Mouse (Mus musculus): Measurements from ENCODE around the gene Cux1. TPM values are rescaled to one million over a fixed set of nuclear protein-coding genes. Genes with fewer than 3 reads are reported as not detected.

The Cux1 gene
- total RNA-seq, 1 experiment from 2014 or later, result 172 TPM

DNA sequence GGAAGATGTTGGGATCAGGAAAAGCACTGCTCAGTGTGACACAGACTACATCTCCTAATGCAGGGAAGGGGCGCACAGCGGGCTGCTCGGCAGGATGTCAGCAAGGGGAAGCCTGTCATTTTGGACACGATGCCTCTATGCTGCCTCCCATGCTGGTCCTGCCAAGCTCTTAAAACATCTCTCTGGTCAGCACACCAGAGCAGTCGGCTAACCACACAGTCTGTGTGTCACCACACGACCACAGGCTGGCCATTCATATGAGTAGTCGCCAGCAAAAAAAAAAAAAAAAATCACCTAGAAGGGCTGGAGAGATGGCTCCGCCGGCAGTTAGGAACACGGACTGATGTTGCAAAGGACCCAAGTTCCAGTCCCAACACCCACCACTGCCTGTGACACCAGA lies 10.9 kb upstream of the Cux1 start:
- ATAC-seq (replicated peaks in 1 of 2; ENCODE audit: insufficient read depth in 1 of 2, low FRiP score in 2 of 2, low TSS enrichment in 1 of 2, low read depth in 1 of 2, poor library complexity in 2 of 2, severe bottlenecking in 2 of 2), result no peak

DNA sequence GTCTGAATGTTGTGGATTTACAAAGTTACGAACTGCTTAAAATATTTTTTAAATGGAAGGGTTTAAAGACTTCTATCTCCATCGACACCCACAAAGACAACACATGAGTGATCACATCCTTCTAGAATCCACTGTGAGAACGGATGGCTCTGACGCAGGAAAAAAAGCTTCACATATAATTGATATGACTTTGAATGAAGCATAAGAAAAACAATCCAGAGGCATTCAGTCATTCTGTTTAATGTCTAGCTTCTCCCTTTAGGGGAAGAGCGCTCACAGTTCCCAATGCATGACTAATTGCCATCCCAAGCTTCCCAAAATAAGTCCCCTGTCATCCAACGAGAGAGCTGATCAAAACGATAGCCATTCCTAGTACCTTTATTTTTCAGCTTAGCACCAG lies 2.9 kb upstream of the Cux1 start:
- no peak for ATAC-seq (replicated peaks in 1 of 2; ENCODE audit: insufficient read depth in 1 of 2, low FRiP score in 2 of 2, low TSS enrichment in 1 of 2, low read depth in 1 of 2, poor library complexity in 2 of 2, severe bottlenecking in 2 of 2)

DNA sequence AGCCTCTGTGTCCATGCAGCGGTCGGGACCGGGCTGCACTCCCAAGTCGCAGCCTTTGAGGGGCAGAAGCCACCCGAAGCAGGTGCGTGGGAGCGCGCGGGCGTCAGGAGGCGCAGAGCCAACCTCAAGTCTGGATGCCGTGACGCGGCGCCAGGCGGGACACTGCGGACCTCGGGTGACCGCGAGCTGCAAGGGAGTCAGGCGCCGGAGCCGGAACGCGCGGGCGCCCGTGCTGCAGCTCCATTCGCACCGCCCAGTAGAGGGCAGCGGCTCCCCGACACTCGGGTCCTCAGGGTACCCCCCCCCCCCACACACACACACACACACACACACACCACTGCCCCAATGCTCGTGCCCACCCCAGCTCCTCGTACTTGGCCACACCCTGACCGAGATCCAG lies 1.5 kb upstream of the Cux1 start:
- peak; percentile 57 to 61 for ATAC-seq (replicated peaks in 1 of 2; ENCODE audit: insufficient read depth in 1 of 2, low FRiP score in 2 of 2, low TSS enrichment in 1 of 2, low read depth in 1 of 2, poor library complexity in 2 of 2, severe bottlenecking in 2 of 2)

DNA sequence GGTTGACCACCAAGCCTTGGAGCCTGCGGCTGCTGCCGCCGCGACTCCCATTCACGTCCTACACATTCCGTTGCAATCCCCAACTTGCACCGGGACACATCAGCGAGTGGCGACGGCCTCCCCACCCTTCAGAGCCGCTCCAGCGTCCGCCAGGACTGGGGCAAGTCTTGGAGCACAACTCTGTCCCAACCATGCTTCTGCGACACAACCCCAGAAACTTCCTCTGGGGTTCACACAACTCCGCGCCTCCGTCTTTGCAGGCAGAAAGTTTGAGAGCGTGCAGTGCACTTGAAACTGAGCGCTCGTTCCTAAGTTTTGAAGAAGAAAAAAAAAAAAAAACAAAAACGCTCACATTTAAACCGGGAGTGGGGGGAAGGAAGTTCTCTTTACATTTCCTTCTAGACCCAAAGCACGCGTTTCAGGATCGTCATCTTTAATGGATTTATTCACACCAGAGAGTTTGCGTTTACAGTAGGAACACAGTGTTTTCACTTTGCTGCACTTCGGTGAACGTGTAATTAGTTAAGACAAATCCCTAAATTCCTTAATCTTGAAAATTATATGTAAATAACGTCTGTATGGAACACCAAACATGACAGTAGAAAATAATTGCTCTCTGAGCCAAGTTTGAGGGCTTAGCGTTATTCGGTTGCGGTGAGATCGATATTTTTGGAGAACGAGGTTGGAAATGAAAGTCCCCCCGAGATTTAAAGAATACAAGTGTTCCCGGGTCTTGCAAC lies 906 bp upstream of the Cux1 start:
- ATAC-seq (replicated peaks in 1 of 2; ENCODE audit: insufficient read depth in 1 of 2, low FRiP score in 2 of 2, low TSS enrichment in 1 of 2, low read depth in 1 of 2, poor library complexity in 2 of 2, severe bottlenecking in 2 of 2), result peak; percentile 17 to 48; a peak in 3 of 4 replicates

DNA sequence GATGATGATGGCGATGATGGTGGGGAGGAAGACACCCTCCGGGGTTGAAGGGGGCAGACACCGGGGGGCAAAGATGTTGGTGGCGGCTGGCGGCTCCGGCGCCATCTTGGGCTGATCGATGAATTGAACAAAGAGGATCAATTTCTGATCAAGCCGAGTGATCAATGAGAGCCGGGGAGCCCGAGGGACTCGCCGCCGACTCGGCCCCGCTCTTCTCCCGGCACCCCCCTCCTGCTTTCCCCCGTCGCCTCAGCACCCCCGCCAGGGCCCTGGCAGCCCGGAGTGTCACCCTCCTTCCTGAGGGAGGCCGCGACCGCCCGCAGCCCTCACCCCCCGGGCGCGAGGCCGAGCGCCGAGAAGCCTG lies 496 bp downstream of the Cux1 start:
- ATAC-seq (replicated peaks in 1 of 2; ENCODE audit: insufficient read depth in 1 of 2, low FRiP score in 2 of 2, low TSS enrichment in 1 of 2, low read depth in 1 of 2, poor library complexity in 2 of 2, severe bottlenecking in 2 of 2), result no peak

DNA sequence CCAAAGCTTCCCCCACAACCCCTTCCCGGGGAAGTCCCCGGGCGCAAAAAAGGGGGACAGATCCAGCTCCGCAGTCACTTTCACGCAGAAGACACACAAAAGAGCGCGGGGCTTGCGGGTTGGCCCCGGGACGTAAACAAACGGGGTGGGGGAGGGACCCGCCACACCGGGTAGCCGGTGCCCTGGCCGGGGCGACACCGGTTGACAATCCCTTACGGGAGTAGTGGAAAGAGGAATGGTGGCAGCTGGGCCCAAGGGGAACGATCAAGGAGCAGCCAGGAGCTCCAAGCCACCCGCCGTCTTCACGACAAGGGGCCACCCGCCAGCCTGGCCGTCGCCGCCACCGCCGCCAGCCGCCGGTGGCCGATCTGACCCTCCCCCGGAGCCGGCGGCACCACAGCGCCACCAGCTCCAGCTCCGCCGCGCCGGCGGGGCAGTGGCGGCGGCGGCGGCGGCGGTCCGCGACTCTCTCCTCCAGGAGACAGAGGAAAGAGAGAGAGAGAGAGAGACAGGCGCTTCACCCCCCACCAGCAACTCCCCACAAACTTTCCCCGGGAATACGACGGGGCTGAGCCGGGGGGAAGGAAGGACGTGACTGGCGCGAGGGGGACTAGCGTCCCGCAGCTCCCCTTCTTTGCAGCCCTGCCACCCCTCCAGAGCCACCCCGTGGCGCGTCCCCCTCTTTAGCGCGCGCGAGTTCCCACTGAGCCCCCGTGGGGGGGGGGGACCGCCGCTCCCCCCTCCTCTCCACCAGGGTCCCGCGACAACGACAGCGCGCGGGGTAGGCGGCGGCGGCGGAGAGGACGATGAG lies 1.1 kb downstream of the Cux1 start:
- ATAC-seq (replicated peaks in 1 of 2; ENCODE audit: insufficient read depth in 1 of 2, low FRiP score in 2 of 2, low TSS enrichment in 1 of 2, low read depth in 1 of 2, poor library complexity in 2 of 2, severe bottlenecking in 2 of 2), result no peak

DNA sequence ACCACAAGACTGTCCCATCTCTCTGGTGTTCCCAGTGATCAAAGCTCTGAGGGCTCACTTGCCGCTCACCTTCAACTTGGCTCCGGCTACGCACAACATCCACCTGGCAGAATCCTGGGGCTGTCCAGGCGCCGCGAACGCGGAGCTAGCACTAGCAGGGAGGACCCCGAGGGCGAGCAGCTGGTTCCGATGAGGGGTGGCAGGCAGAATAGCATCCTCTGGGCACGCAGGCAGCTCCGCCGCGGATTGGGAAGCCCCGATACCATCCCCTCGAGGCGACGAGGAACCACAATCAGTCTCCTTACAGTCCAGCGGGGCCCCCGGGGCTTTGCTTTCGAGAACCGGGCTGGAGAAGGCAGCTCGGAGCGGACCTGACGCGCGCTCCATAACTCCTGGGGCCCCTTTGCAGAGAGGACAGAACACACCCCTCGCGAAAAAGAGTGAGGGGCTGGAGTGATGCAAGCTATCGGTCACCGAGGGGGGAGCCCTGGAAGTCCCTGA lies 1.9 kb downstream of the Cux1 start:
- ATAC-seq (replicated peaks in 1 of 2; ENCODE audit: insufficient read depth in 1 of 2, low FRiP score in 2 of 2, low TSS enrichment in 1 of 2, low read depth in 1 of 2, poor library complexity in 2 of 2, severe bottlenecking in 2 of 2), result no peak

DNA sequence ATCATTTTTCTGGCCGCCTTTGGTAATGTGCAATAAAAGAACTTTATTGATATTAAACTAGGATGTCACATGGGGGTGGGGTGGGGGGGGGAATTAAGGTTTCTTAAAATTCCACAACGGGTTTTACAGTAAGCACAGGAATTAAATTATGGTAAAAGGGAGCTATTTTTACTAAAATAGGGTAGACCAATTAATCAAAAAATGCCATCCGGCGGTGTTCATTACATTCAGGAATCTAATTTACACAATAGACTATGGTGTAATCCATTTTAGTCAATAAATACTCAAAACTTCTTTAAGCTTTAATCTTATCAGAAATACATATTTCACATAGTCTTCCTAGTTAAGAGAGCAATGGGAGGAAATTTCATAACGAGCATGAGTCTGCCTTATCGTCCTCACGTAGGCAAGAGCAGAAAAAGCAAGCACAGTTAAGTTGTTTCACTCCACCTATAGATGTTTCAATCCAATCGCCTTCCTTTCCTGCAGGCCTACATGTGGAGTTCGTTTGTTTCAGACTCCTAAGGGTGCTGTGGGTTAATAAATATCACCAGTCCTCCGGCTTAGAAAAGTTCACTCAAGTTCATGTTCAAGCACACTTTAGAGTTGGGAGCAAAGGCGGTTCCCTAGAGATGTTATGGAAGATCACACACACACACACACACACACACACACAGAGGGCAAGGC lies 2.5 kb downstream of the Cux1 start:
- no peak for ATAC-seq (replicated peaks in 1 of 2; ENCODE audit: insufficient read depth in 1 of 2, low FRiP score in 2 of 2, low TSS enrichment in 1 of 2, low read depth in 1 of 2, poor library complexity in 2 of 2, severe bottlenecking in 2 of 2)

DNA sequence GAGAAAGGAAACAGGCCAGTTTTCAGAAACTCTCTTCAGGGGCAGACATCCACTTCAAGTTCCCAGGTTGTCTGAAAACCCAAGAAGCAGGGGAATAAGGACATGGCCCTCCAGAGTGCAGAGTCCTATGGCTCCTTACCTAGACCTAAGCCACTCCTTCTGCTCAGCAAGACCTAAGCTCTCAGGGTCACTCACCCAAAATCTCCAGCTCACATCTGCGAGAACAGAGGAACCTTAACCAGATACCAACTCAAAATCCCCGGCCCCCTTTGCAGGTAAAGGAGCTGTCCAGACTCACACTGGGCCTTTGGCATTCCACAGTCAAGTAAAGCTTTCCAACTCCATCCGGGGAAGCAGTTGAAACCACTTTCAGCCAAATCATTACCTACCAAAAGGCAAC lies 3.3 kb downstream of the Cux1 start:
- ATAC-seq (replicated peaks in 1 of 2; ENCODE audit: insufficient read depth in 1 of 2, low FRiP score in 2 of 2, low TSS enrichment in 1 of 2, low read depth in 1 of 2, poor library complexity in 2 of 2, severe bottlenecking in 2 of 2), result no peak

DNA sequence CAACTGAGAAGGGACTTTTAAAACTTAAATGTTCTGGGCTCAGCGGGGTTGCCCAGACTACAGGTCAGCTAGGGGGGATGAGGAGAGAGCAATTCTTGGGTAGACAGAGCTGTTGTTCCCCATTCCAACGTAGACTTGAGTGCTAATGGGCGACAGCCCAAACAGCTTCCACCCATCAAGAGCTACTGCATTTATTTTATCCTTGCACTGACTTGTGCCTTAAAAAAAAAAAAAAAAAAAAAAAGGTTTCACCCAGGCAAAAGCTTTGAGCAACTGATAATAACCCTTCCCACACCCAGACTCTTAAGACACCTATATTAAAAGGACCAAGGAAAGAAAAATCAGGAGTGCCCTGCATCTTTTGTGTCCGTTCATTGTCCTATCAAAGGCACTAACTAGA lies 4.2 kb downstream of the Cux1 start:
- ATAC-seq (replicated peaks in 1 of 2; ENCODE audit: insufficient read depth in 1 of 2, low FRiP score in 2 of 2, low TSS enrichment in 1 of 2, low read depth in 1 of 2, poor library complexity in 2 of 2, severe bottlenecking in 2 of 2), result no peak

DNA sequence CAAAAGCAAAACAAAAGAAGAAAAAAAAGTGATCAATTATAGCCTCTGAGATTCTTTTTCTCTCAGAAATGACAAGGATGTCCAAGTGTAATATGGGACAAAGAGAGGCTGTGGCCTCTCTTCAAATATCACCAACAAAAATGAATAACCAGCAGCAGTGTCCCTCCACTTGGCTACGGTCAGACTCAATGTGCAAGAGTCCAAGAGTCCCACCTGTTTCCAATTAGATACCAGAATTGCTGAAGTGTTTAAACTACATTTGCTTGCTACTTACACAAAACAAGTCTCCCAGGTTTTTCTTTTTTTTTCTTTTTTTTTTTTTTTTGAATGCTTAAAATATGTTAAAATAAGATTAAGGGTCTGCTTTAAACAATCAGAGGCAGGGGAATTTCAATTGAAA lies 5.1 kb downstream of the Cux1 start:
- no peak for ATAC-seq (replicated peaks in 1 of 2; ENCODE audit: insufficient read depth in 1 of 2, low FRiP score in 2 of 2, low TSS enrichment in 1 of 2, low read depth in 1 of 2, poor library complexity in 2 of 2, severe bottlenecking in 2 of 2)

DNA sequence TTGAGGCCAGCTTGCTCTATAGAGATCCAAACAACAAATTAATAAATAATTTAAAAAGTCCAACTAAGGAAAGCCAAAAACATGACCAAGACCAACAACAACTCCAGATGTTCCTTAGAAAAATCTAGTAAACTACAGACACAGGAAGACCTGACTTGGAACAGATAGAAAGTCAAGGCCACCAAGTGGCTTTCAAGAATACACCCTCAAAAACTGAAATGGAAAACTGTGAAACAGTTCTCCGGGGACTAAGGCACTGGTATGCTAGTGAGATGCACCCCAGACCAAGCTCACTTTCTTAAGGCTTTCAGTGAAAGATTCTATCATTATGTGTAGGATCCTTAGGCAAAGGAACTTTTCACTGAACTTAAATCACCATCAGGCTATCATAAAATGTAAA lies 5.6 kb downstream of the Cux1 start:
- ATAC-seq (replicated peaks in 1 of 2; ENCODE audit: insufficient read depth in 1 of 2, low FRiP score in 2 of 2, low TSS enrichment in 1 of 2, low read depth in 1 of 2, poor library complexity in 2 of 2, severe bottlenecking in 2 of 2), result no peak

DNA sequence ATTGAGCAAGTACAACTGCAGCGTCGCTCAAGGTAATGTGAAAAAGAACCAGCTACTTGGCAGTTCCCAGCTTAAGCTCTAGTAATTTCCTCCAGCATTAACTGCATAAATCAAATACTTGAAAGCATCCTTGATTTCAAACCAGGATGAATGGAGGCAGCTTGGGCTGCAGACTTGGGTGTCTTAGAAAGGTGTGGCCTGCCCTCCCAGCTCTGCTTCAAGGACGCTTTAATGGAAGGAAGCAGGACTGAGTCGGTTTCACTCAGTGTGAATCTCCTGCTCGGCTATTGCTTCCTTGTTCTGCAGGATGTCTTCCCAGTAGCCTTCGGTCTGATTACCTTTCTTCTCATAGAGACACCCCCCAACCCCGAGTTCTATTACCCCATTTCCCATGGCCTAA lies 6.6 kb downstream of the Cux1 start:
- no peak for ATAC-seq (replicated peaks in 1 of 2; ENCODE audit: insufficient read depth in 1 of 2, low FRiP score in 2 of 2, low TSS enrichment in 1 of 2, low read depth in 1 of 2, poor library complexity in 2 of 2, severe bottlenecking in 2 of 2)

DNA sequence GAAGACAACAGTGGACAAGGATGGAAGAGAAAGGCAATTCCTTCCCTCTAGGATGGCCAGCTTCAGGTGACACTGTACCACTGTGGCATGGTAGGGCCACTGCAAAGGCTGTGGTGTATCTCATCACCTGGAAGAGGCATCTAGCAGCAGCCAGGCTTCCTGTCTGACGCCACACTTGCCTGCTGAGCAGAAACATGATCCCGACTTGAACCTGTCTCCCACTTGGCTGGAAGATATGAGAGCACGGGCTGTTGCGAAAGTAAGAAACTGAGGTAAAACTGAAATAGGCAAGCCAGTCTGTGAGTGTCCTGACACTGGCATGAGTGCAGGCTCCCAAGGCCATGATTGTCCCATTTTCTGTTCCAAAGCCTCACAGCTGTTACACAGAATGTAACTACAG lies 9.8 kb downstream of the Cux1 start:
- ATAC-seq (replicated peaks in 1 of 2; ENCODE audit: insufficient read depth in 1 of 2, low FRiP score in 2 of 2, low TSS enrichment in 1 of 2, low read depth in 1 of 2, poor library complexity in 2 of 2, severe bottlenecking in 2 of 2), result no peak

DNA sequence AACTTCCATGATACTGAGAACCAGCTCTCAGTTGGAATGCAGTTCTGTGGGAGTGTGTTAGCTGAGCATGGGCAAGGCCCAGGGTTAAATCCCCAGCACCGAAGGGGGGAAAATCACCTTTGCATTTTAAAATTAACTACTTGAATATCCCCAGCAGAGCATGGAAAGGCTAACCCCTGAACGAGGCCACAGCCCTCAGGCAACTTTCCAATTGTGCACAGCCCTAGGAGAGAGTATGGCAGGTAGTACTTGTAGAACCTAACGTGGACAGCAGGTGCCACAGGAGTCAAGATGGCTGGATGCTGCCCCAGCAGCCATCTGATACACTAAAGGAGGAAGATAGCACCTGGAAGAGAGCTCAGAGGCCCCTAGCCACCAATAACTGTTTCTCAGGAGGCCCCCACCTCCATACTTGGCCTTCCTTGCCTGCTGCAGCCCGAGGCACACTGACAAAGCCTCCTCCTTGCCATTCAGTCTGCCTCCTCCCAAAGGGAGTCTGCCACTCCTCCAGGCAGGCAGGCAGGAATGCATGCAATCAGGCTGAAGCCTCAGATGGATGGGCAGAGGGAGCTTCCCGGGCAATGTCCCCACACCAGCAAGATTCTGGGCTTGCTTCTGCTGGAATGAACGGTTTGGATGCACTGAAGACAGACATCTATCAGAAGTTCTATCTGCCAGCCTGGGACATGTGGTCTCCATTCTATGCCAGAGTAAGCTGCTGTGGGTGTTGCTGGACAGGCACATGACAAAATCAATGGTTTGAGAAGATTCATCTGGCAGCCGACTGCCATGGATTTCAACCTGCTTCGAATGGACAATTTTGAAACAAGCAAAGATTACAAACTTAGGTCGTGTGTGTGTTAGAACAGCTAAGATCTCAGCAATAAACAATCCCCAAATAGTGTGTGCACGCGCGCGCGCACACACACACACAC lies 10.7 kb downstream of the Cux1 start:
- no peak for ATAC-seq (replicated peaks in 1 of 2; ENCODE audit: insufficient read depth in 1 of 2, low FRiP score in 2 of 2, low TSS enrichment in 1 of 2, low read depth in 1 of 2, poor library complexity in 2 of 2, severe bottlenecking in 2 of 2)

DNA sequence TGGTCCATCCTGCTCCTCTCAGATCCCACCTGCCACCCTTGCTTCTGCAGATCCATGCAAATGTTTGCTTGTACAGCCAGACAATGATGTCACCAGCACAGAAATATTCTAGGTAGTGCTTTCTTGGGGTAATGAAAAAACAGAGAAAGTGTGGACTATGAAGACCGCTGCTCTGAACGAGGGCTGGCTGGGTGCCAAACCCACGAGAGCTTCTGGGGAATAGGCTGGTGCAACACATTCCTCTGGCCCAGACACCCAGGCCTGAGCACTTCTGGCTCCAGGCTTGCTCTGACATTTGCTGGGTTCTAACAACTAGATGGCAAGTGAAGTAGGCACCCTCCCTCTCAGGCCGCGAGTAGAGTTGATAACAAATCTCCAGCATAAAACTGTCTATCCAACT lies 11.6 kb downstream of the Cux1 start:
- peak; percentile 51 to 60; a peak in 2 of 4 replicates for ATAC-seq (replicated peaks in 1 of 2; ENCODE audit: insufficient read depth in 1 of 2, low FRiP score in 2 of 2, low TSS enrichment in 1 of 2, low read depth in 1 of 2, poor library complexity in 2 of 2, severe bottlenecking in 2 of 2)

DNA sequence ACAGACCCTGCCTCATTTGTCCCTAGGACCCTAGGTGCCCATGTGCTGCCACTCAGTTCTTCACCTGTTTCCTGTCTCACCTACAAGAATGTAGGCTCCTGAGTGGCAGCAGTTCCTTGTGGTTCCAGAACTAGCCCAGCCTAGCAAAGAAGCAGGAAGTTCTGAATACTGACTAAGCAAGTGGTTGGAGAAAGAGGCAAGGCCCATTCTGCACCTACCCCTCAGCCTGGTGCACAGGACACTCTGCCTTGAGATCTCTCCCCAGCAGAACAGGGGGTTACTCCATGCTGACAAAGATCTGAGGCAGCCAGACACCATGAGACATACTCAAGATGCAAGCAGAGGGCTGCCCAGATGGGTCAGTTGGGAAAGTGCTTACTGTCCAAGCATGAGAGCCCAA lies 14.5 kb downstream of the Cux1 start:
- peak; percentile 46 to 61; a peak in 3 of 4 replicates for ATAC-seq (replicated peaks in 1 of 2; ENCODE audit: insufficient read depth in 1 of 2, low FRiP score in 2 of 2, low TSS enrichment in 1 of 2, low read depth in 1 of 2, poor library complexity in 2 of 2, severe bottlenecking in 2 of 2)
